Mouse (Mus musculus): ENCODE measurements at regions not wholly inside any gene's neighbourhood (a gene's known extent, or its start where the extent isn't known, plus 50 kb on each side); places are given as distances from the start of the nearest gene placed in this dataset.

DNA sequence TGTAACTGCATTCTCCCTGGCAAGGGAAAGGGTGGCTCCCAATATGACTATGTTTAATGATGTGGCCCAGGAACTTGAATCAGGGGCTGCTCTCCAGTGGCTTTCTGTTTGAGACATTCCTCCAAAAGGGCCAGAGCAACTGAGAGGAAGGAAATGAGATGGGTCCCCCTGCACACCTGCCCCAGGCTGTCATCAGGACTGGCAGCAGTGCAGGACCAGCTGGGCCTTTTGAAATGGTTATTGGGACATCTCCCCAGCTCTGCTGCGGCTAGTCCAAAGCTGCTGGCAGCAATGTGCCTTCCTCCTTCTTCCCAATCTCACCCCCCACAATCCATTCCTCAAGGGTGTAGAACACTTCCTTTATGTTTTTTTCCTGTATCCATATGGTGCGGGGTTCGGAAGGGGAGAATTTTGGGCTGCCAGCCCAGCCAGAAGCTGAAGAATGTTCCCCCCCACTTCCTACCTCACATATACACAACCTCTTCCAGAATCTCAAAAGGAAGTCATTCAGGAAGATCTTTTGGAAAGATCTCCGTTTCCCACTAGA lies 304.6 kb upstream of the Tbl1xr1 start:
- TF ChIP-seq EP300 (IDR thresholded peaks at IDR 0.05; ENCODE audit: low read length) (no peak), CTCF (conservative IDR thresholded peaks at IDR 0.05 in 1 of 2, IDR thresholded peaks at IDR 0.05 in 1 of 2; ENCODE audit: low read depth in 2 of 2, low read length in 2 of 2) (no peak), POLR2A (IDR thresholded peaks at IDR 0.05; ENCODE audit: low read depth, low read length) (no peak), JUND (conservative IDR thresholded peaks at IDR 0.05; ENCODE audit: low read depth, low read length) (no peak), BHLHE40 (IDR thresholded peaks at IDR 0.05; ENCODE audit: low read depth, low read length) (no peak), MAX (IDR thresholded peaks at IDR 0.05; ENCODE audit: low read length) (no peak), E2F4 (IDR thresholded peaks at IDR 0.05; ENCODE audit: insufficient replicate concordance, low read depth, low read length) (no peak)

Data from CH12.LX (cell line).